Mouse (Mus musculus) layer of hippocampus, adult 9-11 months (tissue): Measurements from ENCODE around the gene Gm13871.
"Not testable (repeated sequence)": the region's sequence is repeated elsewhere in the genome, so short reads cannot be mapped to it uniquely, and the experiment has no call there.

ENCODE experiments used
- DNase-seq: peaks from one replicate; pipeline ENCODE4 v3.0.0; 2022

The Gm13871 gene

GRCm38 (mm10) chr4:73905853-73906252 is at the start of gene Gm13871:
Gm13871 (minus strand) TSS chr4:73905953.
- not testable (repeated sequence) for DNase-seq

DNA sequence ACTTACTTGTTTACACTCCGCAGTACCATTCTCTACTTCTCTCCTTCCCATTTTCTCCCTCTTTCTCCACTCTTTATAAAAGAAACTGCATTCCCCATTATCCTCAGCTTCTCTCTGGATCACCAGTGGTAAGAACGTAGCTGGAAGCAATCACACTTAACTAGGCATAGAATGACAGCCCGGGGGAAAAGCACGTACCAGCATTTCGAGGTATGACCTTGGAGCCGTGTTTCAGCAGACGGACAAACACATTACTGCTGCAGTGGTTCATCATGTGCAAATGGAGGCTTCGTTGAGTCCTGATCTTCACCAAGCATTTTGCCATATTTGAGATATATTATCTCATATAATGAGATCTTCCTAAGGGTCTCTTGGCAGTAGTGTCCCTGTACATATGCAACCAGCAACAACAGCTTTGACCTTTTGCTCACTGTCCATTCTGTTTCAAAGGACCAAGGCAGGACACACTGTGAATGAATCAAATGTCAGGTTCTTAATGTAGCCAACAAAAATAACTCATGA is 44.7 kb upstream of the Gm13871 start, which contains the start of gene 2310002L09Rik:
2310002L09Rik (minus strand) TSS at position 472 of the 522 bp plus-strand sequence.
- no peak for DNase-seq

DNA sequence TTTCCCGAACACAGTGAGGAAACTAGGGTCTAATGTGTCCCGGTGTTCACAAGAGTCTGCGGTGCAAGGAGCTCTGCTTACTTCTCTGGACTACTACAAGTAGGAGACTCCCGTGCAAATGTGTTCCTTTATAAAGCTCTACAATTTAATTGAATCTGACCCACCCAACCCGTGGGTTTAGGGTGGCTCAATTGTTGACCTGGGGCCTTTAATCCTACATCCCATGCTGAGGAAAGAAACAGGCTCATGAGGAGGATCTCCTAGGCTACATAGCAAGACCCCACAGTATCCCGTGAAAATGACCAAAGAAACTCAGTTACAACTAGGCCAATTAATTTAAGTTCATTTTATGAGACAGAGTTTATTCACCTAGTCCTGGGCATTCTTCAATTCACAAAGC is 14.9 kb upstream of the Gm13871 start, which contains the start of gene Gm11756:
Gm11756 (minus strand) TSS at position 101 of the 400 bp plus-strand sequence.
- DNase-seq = not testable (repeated sequence)

- DNase-seq = not testable (repeated sequence)
Measured at GRCm38 (mm10) chr4:73891012-73891411, 14.7 kb downstream of the Gm13871 start, which contains the start of gene Gm11757. Gm11757 (minus strand) TSS chr4:73891112.

GRCm38 (mm10) chr4:73876166-73876565 is 29.6 kb downstream of the Gm13871 start, which contains the start of gene Gm11758:
Gm11758 (minus strand) TSS chr4:73876266.
- not testable (repeated sequence) for DNase-seq
